In the genomic region with DNA sequence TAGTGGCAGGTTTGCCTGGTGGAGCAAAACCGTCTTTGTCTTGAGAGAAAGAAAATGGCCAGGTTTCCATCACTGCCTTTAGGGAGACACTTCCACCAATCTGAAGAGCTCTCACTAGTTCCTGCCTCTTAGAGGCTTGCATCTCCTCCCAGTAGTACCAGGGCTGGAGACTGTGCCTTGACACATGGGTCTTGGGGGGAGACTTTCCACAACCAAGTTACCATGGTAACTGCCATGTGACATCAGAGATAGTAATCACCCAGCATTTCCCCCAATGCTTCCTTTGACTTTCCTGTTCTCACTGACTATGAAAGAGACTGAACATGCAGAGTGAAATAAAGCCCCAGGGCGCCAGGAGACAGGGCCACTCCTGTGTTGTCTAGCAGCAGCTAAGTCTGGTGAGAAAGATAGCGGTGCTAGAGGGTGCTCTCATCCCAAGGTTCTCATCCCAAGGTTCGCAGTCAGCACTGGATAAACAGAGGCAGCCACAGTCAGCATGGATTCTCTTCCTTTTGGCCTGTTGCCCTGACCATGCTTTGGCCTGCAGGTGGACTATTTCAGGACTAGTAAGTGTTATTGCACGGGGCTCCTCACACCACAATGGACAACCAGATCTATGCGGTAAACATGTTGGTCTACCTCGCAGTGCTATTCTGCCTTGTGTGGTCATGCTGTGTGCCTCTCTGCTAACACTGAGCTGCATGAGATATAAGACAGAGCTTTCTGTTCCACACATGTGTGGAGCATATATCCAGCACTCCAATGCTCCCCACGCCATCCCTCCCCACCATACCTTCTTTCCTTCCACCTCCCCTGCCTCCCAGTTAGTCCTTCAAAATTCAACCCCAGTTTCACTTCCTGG, we compare ENCODE assay signal across 8 mouse cellular contexts.
DNase-seq lines count a peak whose midpoint lies in the region; ATAC-seq and TF ChIP-seq lines count a peak whose summit lies in the region.

No protein-coding gene starts in this region.

- DNase-seq in intestine, embryonic 14.5 days (ENCODE audit: low spot score): no peak
- DNase-seq in embryonic facial prominence, embryonic 10.5 days (ENCODE audit: low spot score): no peak
- DNase-seq in limb, embryonic 14.5 days (ENCODE audit: low spot score): no peak
- DNase-seq in urinary bladder, postnatal 14 days (ENCODE audit: low spot score): no peak
- DNase-seq in left cerebral cortex, adult 9 months (ENCODE audit: low spot score in 2 of 2): no peak
- no peak for DNase-seq in gastrocnemius, postnatal 25 days

- 59% methylated on average over 8 of the region's 8 CpGs for WGBS in intestine, embryonic 14.5 days
- WGBS in intestine, embryonic 15.5 days: 60% methylated on average over 8 of the region's 8 CpGs
- WGBS in embryonic facial prominence, embryonic 10.5 days: 70% methylated on average over 8 of the region's 8 CpGs
- 74% methylated on average over 8 of the region's 8 CpGs for WGBS in limb, embryonic 14.5 days

- H3K27ac ChIP-seq in intestine, embryonic 14.5 days (ENCODE audit: low read depth): no peak overlapping the region
- no peak overlapping the region for H3K27ac ChIP-seq in intestine, embryonic 15.5 days
- peak overlapping the region; percentile 61; the same call in 1 of the 2 replicates for H3K27ac ChIP-seq in embryonic facial prominence, embryonic 10.5 days (replicated peaks)
- peak overlapping the region; percentile 11; the same call in 1 of the 2 replicates for H3K27ac ChIP-seq in limb, embryonic 14.5 days (replicated peaks; ENCODE audit: low read depth, low read length)

- no peak for ATAC-seq in intestine, embryonic 14.5 days (replicated peaks; ENCODE audit: low FRiP score, low TSS enrichment, low read depth)
- no peak for ATAC-seq in intestine, embryonic 15.5 days
- peak; percentile 39 for ATAC-seq in CD4-positive, CD25-positive, alpha-beta regulatory T cell, adult 4 months
- 0 out of 2 replicates have a peak, but pooled peaks have one; percentile 15 for ATAC-seq in limb, embryonic 14.5 days (ENCODE audit: low FRiP score, low read depth)

- H3K27me3 ChIP-seq in intestine, embryonic 14.5 days (replicated peaks; ENCODE audit: control insufficient read depth, insufficient read depth, low read length): no peaks in the 10 kb centered on the region
- H3K27me3 ChIP-seq in intestine, embryonic 15.5 days (replicated peaks): no peaks in the 10 kb centered on the region
- no peaks in the 10 kb centered on the region; the same call in 1 of the 2 replicates for H3K27me3 ChIP-seq in embryonic facial prominence, embryonic 10.5 days (replicated peaks; ENCODE audit: low read depth, poor library complexity, severe bottlenecking)
- H3K27me3 ChIP-seq in limb, embryonic 14.5 days (ENCODE audit: control insufficient read depth, insufficient read depth, low read length): no peaks in the 10 kb centered on the region

- H3K9ac ChIP-seq in intestine, embryonic 14.5 days (ENCODE audit: low read length): 0 out of 2 replicates have a peak overlapping the region, but pooled peaks have one; percentile 3
- no peak overlapping the region for H3K9ac ChIP-seq in intestine, embryonic 15.5 days
- H3K9ac ChIP-seq in limb, embryonic 14.5 days (ENCODE audit: low read depth, low read length, severe bottlenecking): no peak overlapping the region

- no peaks in the 10 kb centered on the region for H3K9me3 ChIP-seq in intestine, embryonic 14.5 days (ENCODE audit: control insufficient read depth, low read length)
- no peaks in the 10 kb centered on the region for H3K9me3 ChIP-seq in intestine, embryonic 15.5 days
- no peaks in the 10 kb centered on the region for H3K9me3 ChIP-seq in embryonic facial prominence, embryonic 10.5 days
- no peaks in the 10 kb centered on the region for H3K9me3 ChIP-seq in limb, embryonic 14.5 days (ENCODE audit: control insufficient read depth, low read length)

- no peaks in the 10 kb centered on the region for H3K36me3 ChIP-seq in intestine, embryonic 14.5 days (ENCODE audit: control insufficient read depth, insufficient read depth, low read length)
- H3K36me3 ChIP-seq in intestine, embryonic 15.5 days: no peaks in the 10 kb centered on the region
- H3K36me3 ChIP-seq in embryonic facial prominence, embryonic 10.5 days (replicated peaks): no peaks in the 10 kb centered on the region
- no peaks in the 10 kb centered on the region for H3K36me3 ChIP-seq in limb, embryonic 14.5 days (ENCODE audit: control insufficient read depth, insufficient read depth, low read length)

- no peak overlapping the region for H3K4me3 ChIP-seq in intestine, embryonic 14.5 days (ENCODE audit: low read depth, low read length)
- no peak overlapping the region for H3K4me3 ChIP-seq in intestine, embryonic 15.5 days (replicated peaks)
- no peak overlapping the region for H3K4me3 ChIP-seq in embryonic facial prominence, embryonic 10.5 days
- H3K4me3 ChIP-seq in limb, embryonic 14.5 days (replicated peaks; ENCODE audit: low read length): no peak overlapping the region

- H3K4me1 ChIP-seq in intestine, embryonic 14.5 days (replicated peaks; ENCODE audit: control insufficient read depth, insufficient read depth, low read length): peaks cover 7% of the 10 kb centered on the region
- H3K4me1 ChIP-seq in intestine, embryonic 15.5 days (replicated peaks): peaks cover 12% of the 10 kb centered on the region; the same call in 1 of the 2 replicates
- peaks cover 29% of the 10 kb centered on the region for H3K4me1 ChIP-seq in embryonic facial prominence, embryonic 10.5 days
- H3K4me1 ChIP-seq in limb, embryonic 14.5 days (ENCODE audit: control insufficient read depth, insufficient read depth, low read length): peaks cover 4% of the 10 kb centered on the region

- no peak overlapping the region for H3K4me2 ChIP-seq in intestine, embryonic 14.5 days (ENCODE audit: low read length)
- H3K4me2 ChIP-seq in intestine, embryonic 15.5 days (replicated peaks): no peak overlapping the region
- H3K4me2 ChIP-seq in limb, embryonic 14.5 days (replicated peaks; ENCODE audit: low read depth, low read length, severe bottlenecking): no peak overlapping the region; the same call in 1 of the 2 replicates

- no peak for TF ChIP-seq POLR2A in limb, embryonic 14.5 days (IDR thresholded peaks at IDR 0.05; ENCODE audit: borderline replicate concordance, extremely low read depth, insufficient read depth, insufficient read length)

Comparison
In these comparisons a context has a peak if more than half of its experiments do, and no peak if none do; other contexts are left out.
1. ATAC-seq: peak in CD4-positive, CD25-positive, alpha-beta regulatory T cell, adult 4 months (single experiment) and limb, embryonic 14.5 days (single experiment); none in intestine, embryonic 14.5 days (single experiment) and intestine, embryonic 15.5 days (single experiment).
2. H3K27ac ChIP-seq: peak in embryonic facial prominence, embryonic 10.5 days (single experiment) and limb, embryonic 14.5 days (single experiment); none in intestine, embryonic 14.5 days (single experiment) and intestine, embryonic 15.5 days (single experiment).